Mouse (Mus musculus): ENCODE data around the gene Ptprd. TPM values are rescaled to one million over a fixed set of nuclear protein-coding genes. Genes with fewer than 3 reads are reported as not detected.
"Not testable (repeated sequence)": the region's sequence is repeated elsewhere in the genome, so short reads cannot be mapped to it uniquely, and the experiment has no call there.

Ptprd gene
- polyA plus RNA-seq, 1 experiment from 2014 or later: 0.32 TPM

DNA sequence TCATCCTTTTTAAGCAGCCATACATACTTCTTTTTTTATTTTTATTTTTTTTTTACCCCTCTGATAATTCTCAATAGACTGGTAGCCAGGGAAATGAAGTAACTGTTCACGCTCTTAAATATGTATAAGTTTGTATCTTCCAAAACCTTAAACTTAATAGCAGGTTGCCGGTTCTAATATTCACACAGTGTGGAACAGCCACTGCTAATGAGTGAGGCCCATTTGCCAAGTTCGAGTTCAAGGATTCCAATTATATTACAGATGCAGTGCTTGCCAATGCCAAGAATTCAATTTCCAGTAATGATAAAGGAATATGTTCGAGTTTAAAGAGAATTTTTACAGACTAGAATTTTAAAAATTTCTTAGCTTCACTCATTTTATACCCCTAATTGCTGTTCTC is 322.3 kb downstream of the Ptprd start:
- ChIA-PET CTCF (no interaction called here), POLR2A (no interaction called here)
- in situ Hi-C loops (cut with MboI; ENCODE audit: low pct_unique_long_range_greater_than_20kb): no loop called here
- ATAC-seq (no peak), DNase-seq (ENCODE audit: low read depth, low spot score) (no peak)
- H3K27me3 ChIP-seq: no peaks in the 10 kb centered on the region
- TF ChIP-seq CTCF (IDR thresholded peaks at IDR 0.05): no peak

- POLR2A ChIA-PET: no interaction called here
- CTCF ChIA-PET: no interaction called here
- in situ Hi-C loops (cut with MboI; ENCODE audit: low pct_unique_long_range_greater_than_20kb): no loop called here
- ATAC-seq (no peak), DNase-seq (ENCODE audit: low read depth, low spot score) (no peak)
- no peaks in the 10 kb centered on the region for H3K27me3 ChIP-seq
- no peak for TF ChIP-seq CTCF (IDR thresholded peaks at IDR 0.05)
These were observed 331.5 kb downstream of the Ptprd start for GRCm38 (mm10) chr4:77880213-77880612.

DNA sequence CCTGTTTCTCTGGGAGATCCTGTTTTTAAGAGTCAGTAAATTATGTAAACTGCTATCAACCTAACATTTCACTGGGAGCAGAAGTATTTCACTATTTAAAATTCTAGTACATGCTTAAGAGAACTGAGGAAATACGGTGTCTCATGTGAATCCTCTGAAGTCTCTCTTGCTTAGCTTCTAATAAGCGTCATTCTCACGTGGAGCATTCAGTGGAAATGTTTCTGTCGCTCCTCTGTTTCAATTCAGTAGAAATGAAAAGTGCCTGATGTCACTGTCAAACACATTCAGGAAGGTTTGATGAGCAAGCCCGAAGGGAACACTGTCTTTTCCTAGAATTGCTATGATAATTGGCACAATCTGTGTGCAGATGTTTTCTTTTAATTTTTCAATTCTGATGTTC is 350.5 kb downstream of the Ptprd start:
- DNase-seq (ENCODE audit: low read depth, low spot score) (no peak), ATAC-seq (no peak)
- in situ Hi-C loops (cut with MboI; ENCODE audit: low pct_unique_long_range_greater_than_20kb): no loop called here
- H3K27me3 ChIP-seq: no peaks in the 10 kb centered on the region
- ChIA-PET POLR2A (no interaction called here), CTCF (no interaction called here)
- no peak for TF ChIP-seq CTCF (IDR thresholded peaks at IDR 0.05)

- H3K27me3 ChIP-seq; DNase-seq (ENCODE audit: low read depth, low spot score); in situ Hi-C loops (cut with MboI; ENCODE audit: low pct_unique_long_range_greater_than_20kb); ATAC-seq; CTCF ChIA-PET; POLR2A ChIA-PET: not testable (repeated sequence)
These were observed 414.4 kb downstream of the Ptprd start for GRCm38 (mm10) chr4:77797391-77797790.

- TF ChIP-seq CTCF (IDR thresholded peaks at IDR 0.05): no peak
- H3K27me3 ChIP-seq: no peaks in the 10 kb centered on the region
- CTCF ChIA-PET: no interaction called here
- in situ Hi-C loops (cut with MboI; ENCODE audit: low pct_unique_long_range_greater_than_20kb): no loop called here
- ATAC-seq (no peak), DNase-seq (ENCODE audit: low read depth, low spot score) (no peak)
- POLR2A ChIA-PET: no interaction called here
These were observed 434.5 kb downstream of the Ptprd start for GRCm38 (mm10) chr4:77777237-77777636.

DNA sequence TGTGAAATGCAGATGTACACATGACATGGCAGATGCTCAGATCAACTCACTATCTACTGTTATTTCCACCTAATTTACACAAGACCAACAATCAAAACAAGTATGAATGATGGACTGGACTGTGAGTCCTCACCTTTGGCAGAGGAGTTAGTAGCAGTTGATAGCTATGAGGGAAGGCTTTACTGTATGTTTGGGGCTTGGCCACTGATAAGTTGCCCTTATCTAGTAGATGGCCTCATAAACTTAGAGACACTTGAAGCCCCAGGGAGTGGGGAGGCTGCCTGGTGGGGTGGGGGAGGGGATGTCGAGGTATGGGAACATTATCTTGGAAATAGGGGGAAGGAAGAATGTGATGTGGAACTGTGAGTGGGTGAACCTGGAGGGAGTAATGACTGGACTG is 448.0 kb downstream of the Ptprd start:
- ATAC-seq: no peak
- in situ Hi-C loops (cut with MboI; ENCODE audit: low pct_unique_long_range_greater_than_20kb): no loop called here

DNA sequence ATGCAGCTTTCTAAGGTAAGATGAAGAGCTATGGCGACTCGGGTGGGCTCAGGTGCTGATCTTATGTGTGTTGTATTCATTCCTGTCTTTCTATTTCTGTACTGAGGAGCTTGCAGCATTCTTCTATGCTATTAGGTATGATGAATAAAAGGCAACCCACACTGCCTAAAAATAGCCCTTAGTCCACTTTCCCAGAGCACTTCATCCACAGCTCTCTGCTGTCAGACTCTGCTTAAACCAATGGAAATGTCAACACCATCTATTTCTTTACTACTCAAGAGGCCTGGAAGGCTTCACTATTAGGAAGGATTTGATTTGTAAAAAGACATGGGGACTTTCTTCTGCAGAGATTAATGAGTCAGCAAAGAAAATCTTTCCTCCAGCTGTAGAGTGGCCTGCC is 468.4 kb downstream of the Ptprd start:
- no peaks in the 10 kb centered on the region for H3K27me3 ChIP-seq
- ATAC-seq (no peak), DNase-seq (ENCODE audit: low read depth, low spot score) (no peak)
- in situ Hi-C loops (cut with MboI; ENCODE audit: low pct_unique_long_range_greater_than_20kb): no loop called here
- CTCF ChIA-PET: no interaction called here
- no peak for TF ChIP-seq CTCF (IDR thresholded peaks at IDR 0.05)
- POLR2A ChIA-PET: interaction anchor here (0.5 kb wide), 1 partner anchor 60 kb away, joined by 3 read pairs; no protein-coding TSS in a partner anchor

More for the DNA sequence above, 448.0 kb downstream of the Ptprd start:
- no peak for DNase-seq (ENCODE audit: low read depth, low spot score)
- ChIA-PET CTCF (no interaction called here), POLR2A (no interaction called here)
- TF ChIP-seq CTCF (IDR thresholded peaks at IDR 0.05): no peak
- no peaks in the 10 kb centered on the region for H3K27me3 ChIP-seq

DNA sequence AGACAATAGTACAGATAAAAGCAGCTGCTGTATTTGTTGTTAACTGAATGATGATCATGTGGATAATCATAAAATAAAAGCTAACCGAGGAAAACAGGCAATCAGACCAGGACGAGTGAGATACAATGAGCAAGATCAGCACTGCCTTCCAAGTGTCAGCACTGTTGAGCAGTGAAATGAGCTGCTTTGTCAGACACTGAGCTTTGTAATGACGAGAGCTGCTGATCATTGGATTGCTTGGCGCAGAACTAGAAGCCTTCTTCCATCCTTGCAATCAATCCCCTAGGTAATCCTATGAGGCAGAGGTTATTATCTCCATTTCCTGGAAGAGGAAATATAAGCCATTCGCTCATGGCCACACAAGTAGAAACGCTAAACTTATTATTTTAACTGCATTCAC is 489.9 kb downstream of the Ptprd start:
- in situ Hi-C loops (cut with MboI; ENCODE audit: low pct_unique_long_range_greater_than_20kb): no loop called here
- CTCF ChIA-PET: no interaction called here
- no peak for ATAC-seq
- no peak for TF ChIP-seq CTCF (IDR thresholded peaks at IDR 0.05)
- DNase-seq (ENCODE audit: low read depth, low spot score): no peak
- H3K27me3 ChIP-seq: no peaks in the 10 kb centered on the region
- POLR2A ChIA-PET: no interaction called here

DNA sequence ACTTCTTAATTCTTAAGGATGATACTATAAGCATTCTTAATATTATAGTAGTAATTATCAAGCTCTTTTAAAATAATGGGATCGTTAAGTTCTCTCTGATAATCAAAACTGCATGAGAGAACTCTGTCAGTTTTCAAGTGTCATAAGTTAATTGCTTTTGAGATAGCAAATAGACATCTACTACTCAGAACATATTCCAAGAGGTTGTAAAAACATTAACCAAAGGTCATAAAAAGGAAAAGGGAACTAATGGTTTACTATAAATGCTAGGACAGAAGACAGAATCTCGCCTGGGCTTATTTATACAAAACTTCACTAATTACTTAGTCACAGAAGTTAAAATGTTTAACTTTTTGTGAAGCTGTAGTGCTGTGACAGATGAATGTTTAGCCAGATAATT is 494.0 kb downstream of the Ptprd start:
- POLR2A ChIA-PET: no interaction called here
- ATAC-seq (no peak), DNase-seq (ENCODE audit: low read depth, low spot score) (no peak)
- in situ Hi-C loops (cut with MboI; ENCODE audit: low pct_unique_long_range_greater_than_20kb): no loop called here
- CTCF ChIA-PET: no interaction called here
- no peak for TF ChIP-seq CTCF (IDR thresholded peaks at IDR 0.05)
- no peaks in the 10 kb centered on the region for H3K27me3 ChIP-seq

DNA sequence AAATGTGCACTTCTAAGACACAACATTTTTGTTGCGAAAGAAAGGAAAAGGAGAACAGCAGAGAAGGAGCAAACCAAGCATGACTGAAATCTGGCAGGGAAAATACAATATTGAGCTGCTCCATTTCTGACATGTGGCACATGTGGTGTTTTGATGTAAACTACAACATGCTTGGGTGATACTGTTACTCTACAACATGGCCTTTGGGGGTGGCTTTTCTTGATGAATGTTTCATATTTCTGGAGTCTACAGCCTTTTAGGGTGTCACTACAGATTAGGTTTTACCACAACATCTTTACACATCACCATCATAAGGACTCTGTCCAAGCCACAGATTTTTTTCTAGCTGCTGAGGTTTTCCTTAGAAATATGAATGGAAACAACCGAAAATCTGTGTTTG is 501.5 kb downstream of the Ptprd start:
- POLR2A ChIA-PET: no interaction called here
- in situ Hi-C loops (cut with MboI; ENCODE audit: low pct_unique_long_range_greater_than_20kb): no loop called here

DNA sequence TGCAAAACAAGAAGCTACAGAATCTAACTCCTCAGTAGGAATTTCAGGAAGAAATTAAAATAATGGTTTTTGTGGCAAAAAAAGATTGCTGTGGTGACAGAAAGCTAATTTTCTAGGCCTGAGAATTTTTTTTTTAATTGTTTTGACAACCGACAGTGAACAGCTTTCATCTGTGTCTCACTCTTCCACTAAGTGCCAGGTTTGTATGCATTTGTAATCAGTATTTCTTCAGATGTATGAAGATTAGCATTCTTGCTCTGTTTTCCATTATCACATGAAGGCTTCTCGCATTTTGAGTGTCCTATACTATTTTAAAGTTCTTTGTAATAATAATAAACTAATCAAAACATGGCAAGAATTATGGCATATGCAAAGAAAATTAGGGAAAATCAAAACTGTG is 513.5 kb downstream of the Ptprd start:
- in situ Hi-C loops (cut with MboI; ENCODE audit: low pct_unique_long_range_greater_than_20kb): no loop called here
- no peak for TF ChIP-seq CTCF (IDR thresholded peaks at IDR 0.05)
- ChIA-PET CTCF (no interaction called here), POLR2A (no interaction called here)
- ATAC-seq (no peak), DNase-seq (ENCODE audit: low read depth, low spot score) (no peak)
- no peaks in the 10 kb centered on the region for H3K27me3 ChIP-seq

More for the DNA sequence above, 501.5 kb downstream of the Ptprd start:
- TF ChIP-seq CTCF (IDR thresholded peaks at IDR 0.05): no peak
- DNase-seq (ENCODE audit: low read depth, low spot score) (no peak), ATAC-seq (no peak)
- no peaks in the 10 kb centered on the region for H3K27me3 ChIP-seq
- CTCF ChIA-PET: no interaction called here

DNA sequence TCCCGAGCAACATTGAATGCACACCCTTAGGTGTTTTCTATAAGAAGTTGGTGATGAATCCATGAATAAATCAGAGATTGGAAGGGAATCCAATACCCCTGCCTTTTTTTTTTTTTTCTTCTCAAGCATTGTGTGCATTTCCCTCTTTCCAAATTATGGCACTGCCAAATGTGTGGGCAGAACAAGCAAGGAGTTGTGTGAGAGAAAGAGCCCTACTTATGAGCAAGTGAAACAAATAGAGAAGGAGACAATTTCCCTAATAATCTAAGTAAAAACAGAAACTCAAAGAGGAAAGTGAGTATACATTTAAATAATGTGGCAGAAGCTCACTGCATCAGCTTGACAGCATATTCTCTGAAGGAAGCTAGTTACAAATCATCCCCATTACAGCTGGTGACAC is 536.0 kb downstream of the Ptprd start:
- ChIA-PET POLR2A (no interaction called here), CTCF (no interaction called here)
- ATAC-seq: no peak
- no peaks in the 10 kb centered on the region for H3K27me3 ChIP-seq
- TF ChIP-seq CTCF (IDR thresholded peaks at IDR 0.05): no peak
- in situ Hi-C loops (cut with MboI; ENCODE audit: low pct_unique_long_range_greater_than_20kb): no loop called here
- no peak for DNase-seq (ENCODE audit: low read depth, low spot score)

- DNase-seq (ENCODE audit: low read depth, low spot score): no peak
- in situ Hi-C loops (cut with MboI; ENCODE audit: low pct_unique_long_range_greater_than_20kb): no loop called here
- H3K27me3 ChIP-seq: no peaks in the 10 kb centered on the region
- POLR2A ChIA-PET: no interaction called here
- CTCF ChIA-PET: no interaction called here
- ATAC-seq: no peak
- no peak for TF ChIP-seq CTCF (IDR thresholded peaks at IDR 0.05)
These were observed 547.0 kb downstream of the Ptprd start for GRCm38 (mm10) chr4:77664761-77665160.
